10 mouse cellular contexts compared by ENCODE assay signal in the genomic region with DNA sequence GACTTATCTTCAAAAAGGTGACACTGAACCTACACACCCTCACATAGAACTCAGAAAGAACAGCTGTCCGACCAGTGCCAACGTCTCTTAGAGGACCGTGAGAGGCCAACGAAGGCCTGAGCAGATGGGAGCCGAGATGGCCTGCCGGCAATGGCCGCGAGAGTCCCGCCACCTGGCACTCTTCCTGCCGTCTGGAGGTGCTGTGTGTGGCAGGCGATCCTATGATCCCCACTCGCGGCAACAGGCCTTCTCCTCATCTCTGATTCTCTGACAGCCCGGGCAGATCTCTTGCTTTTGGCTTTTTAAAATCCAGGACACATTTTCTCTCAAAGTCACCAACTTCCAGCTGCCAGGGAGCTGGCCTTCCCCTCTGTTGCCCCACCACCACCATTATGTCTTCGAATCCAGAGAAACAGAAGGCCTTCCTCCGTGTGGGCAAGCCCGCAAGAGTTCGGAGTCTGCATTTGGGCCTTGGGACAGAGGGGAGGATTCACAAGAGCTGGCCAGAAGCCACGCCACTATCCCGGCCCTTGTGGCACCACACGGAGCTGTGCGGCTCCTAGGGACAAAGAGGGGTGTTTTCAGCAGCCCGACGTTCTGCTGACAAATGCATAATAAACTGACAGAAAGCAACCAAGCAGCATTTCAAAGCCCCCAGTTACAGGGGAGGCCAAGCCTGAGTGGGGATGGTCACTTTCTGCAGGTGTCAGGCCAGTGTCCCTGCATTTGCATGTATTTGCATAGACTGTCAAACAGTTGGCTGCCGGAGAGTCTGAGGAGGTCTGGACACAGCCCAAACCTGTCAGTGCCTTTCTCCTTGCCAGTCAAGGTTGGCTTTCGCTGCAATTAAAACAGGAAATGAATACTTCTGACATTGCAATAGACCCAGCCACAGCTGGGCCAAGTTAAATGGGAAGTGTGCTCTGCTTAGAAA. TPM values are rescaled to one million over a fixed set of nuclear protein-coding genes. Genes with fewer than 3 reads are reported as not detected.
DNase-seq lines count a peak whose midpoint lies in the region; ATAC-seq lines count a peak whose summit lies in the region.
"Had no signal": no experiment of that assay in that cellular context is flagged by ENCODE, and none has a peak within 500 bp of the region (broad histone marks: within the 10 kb centered on the region; RNA-seq: fewer than 3 reads in every experiment).

No protein-coding gene starts in this region.

- ATAC-seq in kidney, embryonic 14.5 days (ENCODE audit: low FRiP score, low TSS enrichment) = no peak
- ATAC-seq in hindbrain, embryonic 11.5 days (ENCODE audit: low FRiP score) = 0 out of 2 replicates have a peak, but pooled peaks have one; percentile 36
- ATAC-seq in midbrain, embryonic 14.5 days (ENCODE audit: low FRiP score, low TSS enrichment) = peak; percentile 57

- no peak overlapping the region for H3K4me3 ChIP-seq in kidney, embryonic 14.5 days (ENCODE audit: low read length)
- H3K4me3 ChIP-seq in hindbrain, embryonic 11.5 days (ENCODE audit: low read depth, low read length) = no peak overlapping the region
- H3K4me3 ChIP-seq in midbrain, embryonic 14.5 days (replicated peaks; ENCODE audit: low read depth, low read length) = no peak overlapping the region

- H3K9me3 ChIP-seq in kidney, embryonic 14.5 days (ENCODE audit: control insufficient read depth, low read length) = no peaks in the 10 kb centered on the region
- no peaks in the 10 kb centered on the region for H3K9me3 ChIP-seq in hindbrain, embryonic 11.5 days (ENCODE audit: control insufficient read depth, low read length)
- H3K9me3 ChIP-seq in midbrain, embryonic 14.5 days (ENCODE audit: control insufficient read depth, low read length) = no peaks in the 10 kb centered on the region

- H3K9ac ChIP-seq in kidney, embryonic 14.5 days (ENCODE audit: low read depth, low read length) = no peak overlapping the region
- no peak overlapping the region for H3K9ac ChIP-seq in hindbrain, embryonic 11.5 days (ENCODE audit: low read depth, low read length)
- no peak overlapping the region for H3K9ac ChIP-seq in midbrain, embryonic 14.5 days (replicated peaks; ENCODE audit: low read length)
- H3K9ac ChIP-seq: liver, embryonic 14.5 days had no signal

- H3K4me2 ChIP-seq in kidney, embryonic 14.5 days (replicated peaks; ENCODE audit: low read depth, low read length) = no peak overlapping the region
- H3K4me2 ChIP-seq in hindbrain, embryonic 11.5 days (replicated peaks; ENCODE audit: low read depth, low read length) = no peak overlapping the region
- no peak overlapping the region for H3K4me2 ChIP-seq in midbrain, embryonic 14.5 days (ENCODE audit: low read length)

- DNase-seq in kidney, adult 18-20 months = peak; percentile 35
- DNase-seq in c-Kit-positive CD71-negative TER-119-negative erythroid progenitor cells, embryonic 14.5 days (ENCODE audit: low read depth) = peak; percentile 9
- DNase-seq in hindbrain, embryonic 11.5 days (ENCODE audit: low spot score) = no peak
- peak; percentile 65 for DNase-seq in midbrain, embryonic 14.5 days
- DNase-seq in lung, postnatal 10 days = no peak
- no peak for DNase-seq in thymus, adult 18-20 months
- DNase-seq in adipocyte (ENCODE audit: low spot score) = no peak

- H3K4me1 ChIP-seq in kidney, embryonic 14.5 days (ENCODE audit: control insufficient read depth, insufficient read depth, low read length) = no peaks in the 10 kb centered on the region
- H3K4me1 ChIP-seq in hindbrain, embryonic 11.5 days (replicated peaks; ENCODE audit: control insufficient read depth, insufficient read depth, low read length) = peaks cover 8% of the 10 kb centered on the region
- peaks cover 24% of the 10 kb centered on the region for H3K4me1 ChIP-seq in midbrain, embryonic 14.5 days (ENCODE audit: control insufficient read depth, insufficient read depth, low read length)

- H3K27ac ChIP-seq in kidney, embryonic 14.5 days (ENCODE audit: low read depth, low read length) = no peak overlapping the region
- peak overlapping the region; percentile 17; the same call in 1 of the 2 replicates for H3K27ac ChIP-seq in hindbrain, embryonic 11.5 days (ENCODE audit: low read depth, low read length)
- H3K27ac ChIP-seq in midbrain, embryonic 14.5 days (replicated peaks; ENCODE audit: low read depth, low read length) = peak overlapping the region; percentile 58
- H3K27ac ChIP-seq: liver, embryonic 14.5 days had no signal

- WGBS in kidney, embryonic 14.5 days = 33% methylated on average over 26 of the region's 26 CpGs
- 27% methylated on average over 26 of the region's 26 CpGs for WGBS in hindbrain, embryonic 11.5 days
- 19% methylated on average over 26 of the region's 26 CpGs for WGBS in midbrain, embryonic 14.5 days

- H3K27me3 ChIP-seq in kidney, embryonic 14.5 days (ENCODE audit: control insufficient read depth, insufficient read depth, low read length) = peaks cover 65% of the 10 kb centered on the region
- H3K27me3 ChIP-seq in hindbrain, embryonic 11.5 days (ENCODE audit: control insufficient read depth, insufficient read depth, low read length) = peaks cover 83% of the 10 kb centered on the region
- peaks cover 64% of the 10 kb centered on the region for H3K27me3 ChIP-seq in midbrain, embryonic 14.5 days (ENCODE audit: control insufficient read depth, insufficient read depth, low read length)

- no peaks in the 10 kb centered on the region for H3K36me3 ChIP-seq in kidney, embryonic 14.5 days (ENCODE audit: control insufficient read depth, insufficient read depth, low read length)
- H3K36me3 ChIP-seq in hindbrain, embryonic 11.5 days (ENCODE audit: control insufficient read depth, insufficient read depth, low read length) = no peaks in the 10 kb centered on the region
- no peaks in the 10 kb centered on the region for H3K36me3 ChIP-seq in midbrain, embryonic 14.5 days (ENCODE audit: control insufficient read depth, insufficient read depth, low read length)

RNA-seq across cellular contexts. Expression of gene Olig1, which starts 34.5 kb away (rescaled TPM):
- polyA plus RNA-seq in kidney, embryonic 14.5 days (2014; fragmentation: Nextera tagmentation; extraction: Ambion mirVana) = not detected in 2 replicates
- 0.40 and 0.84 TPM in 2 replicates for polyA plus RNA-seq in hindbrain, embryonic 11.5 days (2014; fragmentation: Nextera tagmentation; extraction: Ambion mirVana)
- 43.7 and 57.0 TPM in 2 replicates for polyA plus RNA-seq in midbrain, embryonic 14.5 days (2014; fragmentation: Nextera tagmentation; extraction: Ambion mirVana)
- polyA plus RNA-seq: liver, embryonic 14.5 days; stomach, embryonic 14.5 days had no signal

Comparison
In these comparisons a context has a peak if more than half of its experiments do, and no peak if none do; other contexts are left out.
1. DNase-seq: peak in kidney, adult 18-20 months (single experiment), c-Kit-positive CD71-negative TER-119-negative erythroid progenitor cells, embryonic 14.5 days (single experiment) and midbrain, embryonic 14.5 days (single experiment); none in hindbrain, embryonic 11.5 days (single experiment), lung, postnatal 10 days (single experiment), thymus, adult 18-20 months (0 of 2) and adipocyte (single experiment).
2. RNA of gene Olig1, which starts 34.5 kb away (polyA plus RNA-seq): 43.7 to 57.0 TPM in midbrain, embryonic 14.5 days; 0.40 to 0.84 TPM in hindbrain, embryonic 11.5 days and not detected in kidney, embryonic 14.5 days; every median in the first group is over 10 times any median in the second.